Mouse (Mus musculus) forebrain, embryonic 11.5 days (tissue): ENCODE results near the gene Tbx20. TPM values are rescaled to one million over a fixed set of nuclear protein-coding genes. Genes with fewer than 3 reads are reported as not detected.

Source experiments
- ATAC-seq: fragments of 200-750 bp; cut with Nextera tagmentation; replicated peaks from 2 replicates; pipeline ENCODE4 v1.8.0; 2017; ENCODE audit warnings: moderate TSS enrichment; ENCODE audit not compliant: low FRiP score
- DNase-seq: peaks from one replicate; pipeline ENCODE4 v3.0.0-alpha.2; 2017; ENCODE audit warnings: low spot score
- H3K27ac ChIP-seq: fragments of 300-500 bp; sonication (generic); 2 replicates; pipeline ENCODE4 v1.5.1; 2014; ENCODE audit warnings: low read depth, low read length
- H3K27me3 ChIP-seq: fragments of 300-500 bp; sonication (generic); 2 replicates; pipeline ENCODE4 v1.6.1; 2014; ENCODE audit warnings: mild to moderate bottlenecking, low read length, mixed read lengths; ENCODE audit not compliant: control insufficient read depth, insufficient read depth
- H3K36me3 ChIP-seq: fragments of 300-500 bp; sonication (generic); 2 replicates; pipeline ENCODE4 v1.6.1; 2014; ENCODE audit warnings: mild to moderate bottlenecking, low read length, moderate library complexity, mixed read lengths; ENCODE audit not compliant: control insufficient read depth, insufficient read depth
- H3K4me1 ChIP-seq: fragments of 300-500 bp; sonication (generic); replicated peaks from 2 replicates; pipeline ENCODE4 v1.6.1; 2014; ENCODE audit warnings: low read length, mixed read lengths; ENCODE audit not compliant: control insufficient read depth, insufficient read depth
- H3K4me2 ChIP-seq: fragments of 300-500 bp; sonication (generic); 2 replicates; pipeline ENCODE4 v1.6.1; 2014; ENCODE audit warnings: low read depth, mild to moderate bottlenecking, low read length, moderate library complexity, mixed read lengths; ENCODE audit not compliant: severe bottlenecking
- H3K4me3 ChIP-seq: fragments of 300-500 bp; sonication (generic); 2 replicates; pipeline ENCODE4 v1.5.1; 2014; ENCODE audit warnings: low read depth, low read length
- H3K9ac ChIP-seq: fragments of 300-500 bp; sonication (generic); 2 replicates; pipeline ENCODE4 v1.6.1; 2014; ENCODE audit warnings: low read length
- H3K9me3 ChIP-seq: fragments of 300-500 bp; sonication (generic); 2 replicates; pipeline ENCODE4 v1.6.1; 2016; ENCODE audit warnings: low read length, mixed read lengths; ENCODE audit not compliant: control insufficient read depth
- WGBS: fragments of 180-500 bp; shearing (Covaris S2); extraction: QIAGEN DNeasy Blood & Tissue Kit; methylation state at CpG from one replicate; pipeline ENCODE4 v1.1.7; 2014; 5-methylcytosine and 5-hydroxymethylcytosine counted together
- polyA plus RNA-seq: library from polyadenylated mRNA; unstranded; fragments of >200 nt; fragmentation: Nextera tagmentation; extraction: Ambion mirVana; gene quantifications from 2 replicates; pipeline ENCODE4 v1.2.1, GENCODE M21; 2014

The Tbx20 gene
- polyA plus RNA-seq, 1 experiment from 2014 or later, result 0.48 TPM

GRCm38 (mm10) chr9:24744958-24745357 lies 29.1 kb downstream of the Tbx20 start:
- no peak for ATAC-seq
- WGBS, result 92% methylated on average over 5 of the region's 5 CpGs
- Histone ChIP-seq H3K9me3 (no peaks in the 10 kb centered on the region), H3K36me3 (no peaks in the 10 kb centered on the region), H3K27me3 (no peaks in the 10 kb centered on the region), H3K4me2 (no peak overlapping the region), H3K9ac (no peak overlapping the region), H3K4me3 (no peak overlapping the region), H3K4me1 (no peaks in the 10 kb centered on the region), H3K27ac (no peak overlapping the region)
- no peak for DNase-seq

GRCm38 (mm10) chr9:24701246-24701645 lies 72.9 kb downstream of the Tbx20 start:
- H3K27ac ChIP-seq, result no peak overlapping the region
- 0 out of 2 replicates have a peak, but pooled peaks cover under 1% of the 10 kb centered on the region for H3K4me1 ChIP-seq
- no peaks in the 10 kb centered on the region for H3K27me3 ChIP-seq
- DNase-seq, result no peak
- no peak overlapping the region for H3K4me2 ChIP-seq
- no peak overlapping the region for H3K4me3 ChIP-seq
- H3K9ac ChIP-seq, result no peak overlapping the region
- no peak for ATAC-seq
- no peaks in the 10 kb centered on the region; the same call in 1 of the 2 replicates for H3K9me3 ChIP-seq
- no peaks in the 10 kb centered on the region for H3K36me3 ChIP-seq

GRCm38 (mm10) chr9:24696405-24696778 lies 77.7 kb downstream of the Tbx20 start:
- Histone ChIP-seq H3K4me1 (0 out of 2 replicates have a peak, but pooled peaks cover 1% of the 10 kb centered on the region), H3K27me3 (no peaks in the 10 kb centered on the region), H3K4me3 (peak overlapping the region; percentile 41), H3K9me3 (no peaks in the 10 kb centered on the region; the same call in 1 of the 2 replicates), H3K27ac (no peak overlapping the region), H3K4me2 (peak overlapping the region; percentile 89), H3K9ac (no peak overlapping the region; the same call in 1 of the 2 replicates), H3K36me3 (no peaks in the 10 kb centered on the region)
- 14% methylated on average over 9 of the region's 9 CpGs for WGBS
- ATAC-seq, result peak; percentile 50; the same call in 1 of the 2 replicates
- no peak for DNase-seq

- ATAC-seq (peak; percentile 95), DNase-seq (peak; percentile 86)
- peak within 1 kb of the TSS; percentile 41 for H3K4me3 ChIP-seq
- no peaks in the 10 kb centered on the region for H3K27me3 ChIP-seq
- peak within 1 kb of the TSS; percentile 65 for H3K9ac ChIP-seq
- H3K36me3 ChIP-seq, result no peaks in the 10 kb centered on the region
- 0 out of 2 replicates have a peak, but pooled peaks cover 1% of the 10 kb centered on the region for H3K4me1 ChIP-seq
- no peaks in the 10 kb centered on the region; the same call in 1 of the 2 replicates for H3K9me3 ChIP-seq
- H3K27ac ChIP-seq, result no peak within 1 kb of the TSS
- 1% methylated on average over 45 of the region's 45 CpGs for WGBS
- H3K4me2 ChIP-seq, result peak within 1 kb of the TSS; percentile 89
These were observed 78.3 kb downstream of the Tbx20 start, which contains the start of gene Dpy19l2 for GRCm38 (mm10) chr9:24695700-24696404. Gene Dpy19l2 (minus strand): TSS chr9:24696293.

Other genes starting within 250 kb of the Tbx20 start
- not detected in 2 replicates for gene Cypt4, start 149.1 kb downstream of the Tbx20 start, polyA plus RNA-seq
- gene Dpy19l2, start 78.0 kb downstream of the Tbx20 start, polyA plus RNA-seq, result 0.07 and 0.27 TPM in 2 replicates